Mouse (Mus musculus): ENCODE results near the gene Arl14. TPM values are rescaled to one million over a fixed set of nuclear protein-coding genes. Genes with fewer than 3 reads are reported as not detected.

The Arl14 gene
- polyA plus RNA-seq (2017; shearing (Covaris generic)): not detected

GRCm38 (mm10) chr3:69221806-69222501 is at the start of gene Arl14:
Gene Arl14, plus strand, starts transcription at chr3:69222419.

Other genes starting within 250 kb of the Arl14 start
- gene Ift80, start 217.8 kb upstream of the Arl14 start, polyA plus RNA-seq (2017; shearing (Covaris generic)): 57.6 TPM
- 441 TPM for gene Smc4, start 217.7 kb upstream of the Arl14 start, polyA plus RNA-seq (2017; shearing (Covaris generic))
- 89.5 TPM for gene Trim59, start 177.7 kb upstream of the Arl14 start, polyA plus RNA-seq (2017; shearing (Covaris generic))
- 223 TPM for gene Kpna4, start 95.3 kb upstream of the Arl14 start, polyA plus RNA-seq (2017; shearing (Covaris generic))
- gene Ppm1l, start 94.4 kb downstream of the Arl14 start, polyA plus RNA-seq (2017; shearing (Covaris generic)): 3.0 TPM

Data from naive thymus-derived CD4-positive, alpha-beta T cell, adult 5 months (primary cell).